Mouse (Mus musculus) embryonic fibroblast, embryonic 13.5 days (primary cell): Measurements from ENCODE around the gene Olfr317. TPM values are rescaled to one million over a fixed set of nuclear protein-coding genes. Genes with fewer than 3 reads are reported as not detected.
"Not testable (repeated sequence)": the region's sequence is repeated elsewhere in the genome, so short reads cannot be mapped to it uniquely, and the experiment has no call there.

Experiments used
- H3K27ac ChIP-seq: 2 replicates; pipeline ENCODE4 v1.5.1; 2012; ENCODE audit warnings: low read length, control low read depth, inconsistent platforms; ENCODE audit not compliant: insufficient read depth
- H3K4me1 ChIP-seq: 2 replicates; pipeline ENCODE4 v1.6.1; 2011; ENCODE audit warnings: low read length; ENCODE audit not compliant: control insufficient read depth, insufficient read depth
- H3K4me3 ChIP-seq: 2 replicates; pipeline ENCODE4 v1.5.1; 2011; ENCODE audit warnings: mild to moderate bottlenecking, control low read depth, low read length; ENCODE audit not compliant: insufficient read depth
- CTCF ChIP-seq: IDR thresholded peaks from 2 replicates; pipeline ENCODE4 v1.5.1; 2011; ENCODE audit warnings: mild to moderate bottlenecking, control low read depth, low read length, moderate library complexity, borderline replicate concordance; ENCODE audit not compliant: insufficient read depth
- POLR2A ChIP-seq: IDR thresholded peaks from 2 replicates; pipeline ENCODE4 v1.6.1; 2011; ENCODE audit warnings: low read depth, mild to moderate bottlenecking, control low read depth, low read length, moderate library complexity
- polyA plus RNA-seq: library from polyadenylated mRNA; stranded (reverse); fragments of >200 nt; gene quantifications from 2 replicates; pipeline ENCODE4 v1.2.4, GENCODE M21; 2011; ENCODE audit warnings: low read depth; ENCODE audit not compliant: missing spikeins, insufficient read length

Gene Olfr317
- polyA plus RNA-seq, 1 experiment = not detected

- Histone ChIP-seq H3K4me1 (no peaks in the 10 kb centered on the region), H3K27ac (no peak within 1 kb of the TSS), H3K4me3 (no peak within 1 kb of the TSS)
- TF ChIP-seq CTCF (no peak), POLR2A (no peak)
Observed at GRCm38 (mm10) chr11:58723914-58724313, 15.1 kb downstream of the Olfr317 start, which contains the start of gene Olfr318. Olfr318 (minus strand) TSS chr11:58724014.

- Histone ChIP-seq H3K27ac (no peak overlapping the region), H3K4me3 (no peak overlapping the region), H3K4me1 (no peaks in the 10 kb centered on the region)
- TF ChIP-seq CTCF = no peak
- no peak for TF ChIP-seq POLR2A
Observed at GRCm38 (mm10) chr11:58719701-58720100, 19.3 kb downstream of the Olfr317 start.

- not testable (repeated sequence) for H3K27ac ChIP-seq, H3K4me3 ChIP-seq, H3K4me1 ChIP-seq
Observed at GRCm38 (mm10) chr11:58717723-58718122, 21.3 kb downstream of the Olfr317 start.

GRCm38 (mm10) chr11:58709086-58709485 is 29.9 kb downstream of the Olfr317 start:
- no peak for TF ChIP-seq CTCF
- no peak for TF ChIP-seq POLR2A

GRCm38 (mm10) chr11:58698862-58699261 is 40.1 kb downstream of the Olfr317 start, which contains the start of gene Olfr319:
Olfr319 (plus strand) TSS chr11:58699162.
- no peak for TF ChIP-seq POLR2A
- no peak for TF ChIP-seq CTCF
- H3K27ac ChIP-seq = no peak within 1 kb of the TSS
- no peaks in the 10 kb centered on the region for H3K4me1 ChIP-seq
- no peak within 1 kb of the TSS for H3K4me3 ChIP-seq

More at GRCm38 (mm10) chr11:58709086-58709485, 29.9 kb downstream of the Olfr317 start:
- Histone ChIP-seq H3K27ac (no peak overlapping the region), H3K4me1 (no peaks in the 10 kb centered on the region), H3K4me3 (no peak overlapping the region)

Other genes starting within 250 kb of the Olfr317 start
- gene Olfr332, start 246.7 kb downstream of the Olfr317 start, polyA plus RNA-seq = not detected in 2 replicates
- not detected in 2 replicates for gene Olfr331, start 236.6 kb downstream of the Olfr317 start, polyA plus RNA-seq
- gene Olfr330, start 204.4 kb downstream of the Olfr317 start, polyA plus RNA-seq = not detected in 2 replicates
- gene Olfr329-ps, start 192.8 kb downstream of the Olfr317 start, polyA plus RNA-seq = not detected in 2 replicates
- gene Olfr328, start 183.6 kb downstream of the Olfr317 start, polyA plus RNA-seq = not detected in 2 replicates
- gene Olfr224, start 168.7 kb downstream of the Olfr317 start, polyA plus RNA-seq = not detected in 2 replicates
- not detected in 2 replicates for gene Olfr325, start 161.5 kb downstream of the Olfr317 start, polyA plus RNA-seq
- not detected in 2 replicates for gene Olfr324, start 144.1 kb downstream of the Olfr317 start, polyA plus RNA-seq
- not detected in 2 replicates for gene 2210407C18Rik, start 123.1 kb downstream of the Olfr317 start, polyA plus RNA-seq
- gene Olfr323, start 108.7 kb downstream of the Olfr317 start, polyA plus RNA-seq = not detected in 2 replicates
- not detected in 2 replicates for gene Trim58, start 98.7 kb downstream of the Olfr317 start, polyA plus RNA-seq
- gene Olfr322, start 80.4 kb downstream of the Olfr317 start, polyA plus RNA-seq = not detected in 2 replicates
- not detected in 2 replicates for gene Olfr320, start 58.1 kb downstream of the Olfr317 start, polyA plus RNA-seq
- not detected in 2 replicates for gene Olfr319, start 40.0 kb downstream of the Olfr317 start, polyA plus RNA-seq
- not detected in 2 replicates for gene Olfr318, start 15.2 kb downstream of the Olfr317 start, polyA plus RNA-seq
- not detected in 2 replicates for gene Olfr316, start 13.5 kb upstream of the Olfr317 start, polyA plus RNA-seq
- gene Olfr315, start 34.0 kb upstream of the Olfr317 start, polyA plus RNA-seq = not detected in 2 replicates
- not detected in 2 replicates for gene Olfr314, start 43.7 kb upstream of the Olfr317 start, polyA plus RNA-seq
- gene Fam183b, start 62.7 kb upstream of the Olfr317 start, polyA plus RNA-seq = not detected in 2 replicates
- not detected in 2 replicates for gene Olfr313, start 75.8 kb upstream of the Olfr317 start, polyA plus RNA-seq
- not detected in 2 replicates for gene Olfr312, start 90.0 kb upstream of the Olfr317 start, polyA plus RNA-seq
- not detected in 2 replicates for gene Olfr311, start 100.0 kb upstream of the Olfr317 start, polyA plus RNA-seq
- gene Gm12258, start 107.9 kb upstream of the Olfr317 start, polyA plus RNA-seq = 5.4 and 6.8 TPM in 2 replicates
- gene 2810021J22Rik, start 128.0 kb upstream of the Olfr317 start, polyA plus RNA-seq = 6.6 TPM in 2 replicates
- gene Zfp39, start 165.0 kb upstream of the Olfr317 start, polyA plus RNA-seq = 4.1 and 6.2 TPM in 2 replicates
- not detected in 2 replicates for gene Btnl10, start 178.7 kb upstream of the Olfr317 start, polyA plus RNA-seq
- gene Rnf187, start 199.7 kb upstream of the Olfr317 start, polyA plus RNA-seq = 91.5 and 99.2 TPM in 2 replicates
- gene Hist3h2ba, start 209.7 kb upstream of the Olfr317 start, polyA plus RNA-seq = not detected in 2 replicates
- gene Hist3h2a, start 215.5 kb upstream of the Olfr317 start, polyA plus RNA-seq = 9.7 and 12.5 TPM in 2 replicates
- gene Trim17, start 215.5 kb upstream of the Olfr317 start, polyA plus RNA-seq = not detected in 2 replicates
- 17.5 and 20.1 TPM in 2 replicates for gene Trim11, start 238.9 kb upstream of the Olfr317 start, polyA plus RNA-seq